In genomic region chr10:83995913-83996312, GRCm38 (mm10) we compare ENCODE assay signal across 8 mouse cellular contexts.
DNase-seq lines count a peak whose midpoint lies in the region; ATAC-seq and TF ChIP-seq lines count a peak whose summit lies in the region.

No protein-coding gene starts in this region.

- no peak overlapping the region for H3K27ac ChIP-seq in liver, adult 2 months (replicated peaks; ENCODE audit: insufficient read depth, low read depth, low read length)
- H3K27ac ChIP-seq in liver, embryonic 11.5 days (ENCODE audit: low read depth, low read length) = no peak overlapping the region
- H3K27ac ChIP-seq in stomach, embryonic 14.5 days (ENCODE audit: low read length) = peak overlapping the region; percentile 55; the same call in 1 of the 2 replicates

- H3K27me3 ChIP-seq in liver, adult 2 months (ENCODE audit: control insufficient read depth, insufficient read depth, low read length) = no peaks in the 10 kb centered on the region
- H3K27me3 ChIP-seq in liver, embryonic 11.5 days (replicated peaks; ENCODE audit: control insufficient read depth, insufficient read depth, low read length) = no peaks in the 10 kb centered on the region
- H3K27me3 ChIP-seq in stomach, embryonic 14.5 days (ENCODE audit: control insufficient read depth, insufficient read depth, low read length) = no peaks in the 10 kb centered on the region

- no peak overlapping the region for H3K4me3 ChIP-seq in liver, adult 2 months (ENCODE audit: insufficient read depth, low read depth, low read length)
- no peak overlapping the region for H3K4me3 ChIP-seq in liver, embryonic 11.5 days (ENCODE audit: low read depth, low read length)
- no peak overlapping the region for H3K4me3 ChIP-seq in stomach, embryonic 14.5 days (ENCODE audit: low read depth, low read length)

- H3K4me1 ChIP-seq in liver, adult 2 months (ENCODE audit: control insufficient read depth, insufficient read depth, low read length) = no peaks in the 10 kb centered on the region
- H3K4me1 ChIP-seq in liver, embryonic 11.5 days (replicated peaks; ENCODE audit: control insufficient read depth, insufficient read depth, low read length) = no peaks in the 10 kb centered on the region
- H3K4me1 ChIP-seq in stomach, embryonic 14.5 days (ENCODE audit: control insufficient read depth, insufficient read depth, low read length) = peaks cover 7% of the 10 kb centered on the region

- no peaks in the 10 kb centered on the region for H3K36me3 ChIP-seq in liver, adult 2 months (ENCODE audit: control insufficient read depth, insufficient read depth, low read length)
- no peaks in the 10 kb centered on the region for H3K36me3 ChIP-seq in liver, embryonic 11.5 days (ENCODE audit: control insufficient read depth, insufficient read depth, low read length)
- no peaks in the 10 kb centered on the region for H3K36me3 ChIP-seq in stomach, embryonic 14.5 days (ENCODE audit: control insufficient read depth, insufficient read depth, low read length)

- peak; percentile 4 for DNase-seq in liver, adult 2 months (ENCODE audit: extremely low read depth, low read depth, low spot score)
- no peak for DNase-seq in liver, embryonic 11.5 days (ENCODE audit: low spot score)
- peak; percentile 82 for DNase-seq in heart, adult 8-10 months (ENCODE audit: low spot score)
- DNase-seq in kidney, postnatal 36 days = peak; percentile 86 to 93
- no peak for DNase-seq in cerebellum, adult 11-12 months
- DNase-seq in left cerebral cortex, adult 8-10 months (ENCODE audit: low spot score in 2 of 2) = no peak
- DNase-seq in right cerebral cortex, adult 2 months (ENCODE audit: low spot score in 2 of 2) = no peak

- no peak for TF ChIP-seq POLR2A in liver, adult 2 months (IDR thresholded peaks at IDR 0.05; ENCODE audit: extremely low read depth, insufficient read depth, low read length)

- H3K79me2 ChIP-seq in liver, adult 2 months (ENCODE audit: control insufficient read depth, insufficient read depth, low read length) = no peaks in the 10 kb centered on the region

- H3K4me2 ChIP-seq in liver, embryonic 11.5 days = no peak overlapping the region
- H3K4me2 ChIP-seq in stomach, embryonic 14.5 days (replicated peaks; ENCODE audit: low read depth, low read length) = no peak overlapping the region

- 62% methylated on average over 4 of the region's 4 CpGs for WGBS in liver, adult 2 months
- 38% methylated on average over 4 of the region's 4 CpGs for WGBS in liver, embryonic 11.5 days
- WGBS in stomach, embryonic 14.5 days = 29% methylated on average over 4 of the region's 4 CpGs

- no peak overlapping the region for H3K9ac ChIP-seq in liver, adult 2 months (ENCODE audit: low read depth, low read length)
- no peak overlapping the region for H3K9ac ChIP-seq in liver, embryonic 11.5 days (ENCODE audit: low read depth, low read length)
- H3K9ac ChIP-seq in stomach, embryonic 14.5 days (replicated peaks; ENCODE audit: low read depth, low read length) = no peak overlapping the region

- no peaks in the 10 kb centered on the region for H3K9me3 ChIP-seq in liver, embryonic 11.5 days (ENCODE audit: control insufficient read depth, low read length)
- H3K9me3 ChIP-seq in stomach, embryonic 14.5 days (ENCODE audit: control insufficient read depth, low read depth, low read length) = no peaks in the 10 kb centered on the region

- TF ChIP-seq CTCF in liver, adult 2 months (IDR thresholded peaks at IDR 0.05; ENCODE audit: low read depth, low read length) = no peak

- no peak for ATAC-seq in liver, embryonic 11.5 days (replicated peaks; ENCODE audit: low FRiP score)
- peak; percentile 58; the same call in 1 of the 2 replicates for ATAC-seq in stomach, embryonic 14.5 days (ENCODE audit: insufficient number of reproducible peaks, insufficient read depth, low FRiP score, low read depth)

Comparison
In these comparisons a context has a peak if more than half of its experiments do, and no peak if none do; other contexts are left out.
1. DNase-seq: peak in liver, adult 2 months (single experiment), heart, adult 8-10 months (single experiment) and kidney, postnatal 36 days (2 of 2); none in liver, embryonic 11.5 days (single experiment), cerebellum, adult 11-12 months (single experiment), left cerebral cortex, adult 8-10 months (0 of 2) and right cerebral cortex, adult 2 months (0 of 2).